Mouse (Mus musculus) bone marrow macrophage, adult 2 months (primary cell): ENCODE results near the gene Ppia. TPM values are rescaled to one million over a fixed set of nuclear protein-coding genes. Genes with fewer than 3 reads are reported as not detected.

Experiments
- H3K27ac ChIP-seq: 2 replicates; pipeline ENCODE4 v1.5.1; 2012; ENCODE audit warnings: low read depth, low read length; ENCODE audit not compliant: insufficient read depth
- H3K4me1 ChIP-seq: 2 replicates; pipeline ENCODE4 v1.6.1; 2012; ENCODE audit warnings: low read length; ENCODE audit not compliant: control insufficient read depth, insufficient read depth
- H3K4me3 ChIP-seq: 2 replicates; pipeline ENCODE4 v1.5.1; 2012; ENCODE audit warnings: mild to moderate bottlenecking, low read length, moderate library complexity; ENCODE audit not compliant: insufficient read depth
- CTCF ChIP-seq: IDR thresholded peaks from 2 replicates; pipeline ENCODE4 v1.5.1; 2012; ENCODE audit warnings: low read depth, mild to moderate bottlenecking, low read length, moderate library complexity
- POLR2A ChIP-seq: IDR thresholded peaks from 2 replicates; pipeline ENCODE4 v1.6.1; 2012; ENCODE audit warnings: mild to moderate bottlenecking, low read depth, low read length, borderline replicate concordance
- polyA plus RNA-seq: library from polyadenylated mRNA; stranded (reverse); fragments of >200 nt; gene quantifications from 2 replicates; pipeline ENCODE4 v1.2.4, GENCODE M21; 2012; ENCODE audit not compliant: missing spikeins, insufficient read depth, insufficient read length

Ppia gene
- polyA plus RNA-seq, 1 experiment = 1,533 TPM

DNA sequence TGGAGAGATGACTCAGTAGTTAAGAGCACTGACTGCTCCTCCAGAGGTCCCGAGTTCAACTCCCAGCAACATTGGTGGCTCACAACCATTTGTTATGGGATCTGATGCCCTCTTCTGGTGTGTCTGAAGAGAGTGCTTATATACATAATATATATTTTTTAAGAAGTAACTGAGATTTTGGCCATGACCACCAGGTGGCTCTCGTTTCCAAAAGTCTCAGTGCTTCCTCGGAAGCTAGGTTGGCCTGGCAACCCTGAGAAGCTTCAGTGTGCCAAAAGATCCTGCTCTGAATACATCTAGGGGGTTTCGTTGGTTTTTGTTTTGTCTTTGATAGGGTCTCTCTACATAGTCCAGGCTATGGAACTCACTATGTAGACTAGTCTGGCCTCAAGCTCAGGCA is 49.9 kb downstream of the Ppia start:
- TF ChIP-seq POLR2A (no peak), CTCF (peak; percentile 84)
- peaks cover 42% of the 10 kb centered on the region for H3K4me1 ChIP-seq
- H3K27ac ChIP-seq = no peak overlapping the region
- H3K4me3 ChIP-seq = no peak overlapping the region

- TF ChIP-seq POLR2A (no peak), CTCF (no peak)
- Histone ChIP-seq H3K4me3 (no peak overlapping the region), H3K4me1 (peaks cover 49% of the 10 kb centered on the region), H3K27ac (peak overlapping the region; percentile 32; the same call in 1 of the 2 replicates)
These were observed 53.3 kb downstream of the Ppia start for GRCm38 (mm10) chr11:6468541-6468940.

Other genes starting within 250 kb of the Ppia start
- not detected in 2 replicates for gene A730071L15Rik, start 215.4 kb upstream of the Ppia start, polyA plus RNA-seq
- gene Nudcd3, start 215.0 kb upstream of the Ppia start, polyA plus RNA-seq = 30.6 and 35.0 TPM in 2 replicates
- gene Npc1l1, start 185.3 kb upstream of the Ppia start, polyA plus RNA-seq = not detected in 2 replicates
- 16.2 and 19.2 TPM in 2 replicates for gene Ddx56, start 147.7 kb upstream of the Ppia start, polyA plus RNA-seq
- 52.9 and 55.0 TPM in 2 replicates for gene Tmed4, start 140.6 kb upstream of the Ppia start, polyA plus RNA-seq
- gene Ogdh, start 123.8 kb upstream of the Ppia start, polyA plus RNA-seq = 52.8 and 57.1 TPM in 2 replicates
- 89.7 and 107 TPM in 2 replicates for gene Zmiz2, start 26.4 kb upstream of the Ppia start, polyA plus RNA-seq
- 146 and 172 TPM in 2 replicates for gene H2afv, start 29.0 kb downstream of the Ppia start, polyA plus RNA-seq
- 37.3 and 37.7 TPM in 2 replicates for gene Purb, start 60.5 kb downstream of the Ppia start, polyA plus RNA-seq
- gene Myo1g, start 105.5 kb downstream of the Ppia start, polyA plus RNA-seq = 96.5 and 106 TPM in 2 replicates
- 70.8 and 88.9 TPM in 2 replicates for gene Ccm2, start 131.4 kb downstream of the Ppia start, polyA plus RNA-seq
- not detected in 2 replicates for gene Nacad, start 190.6 kb downstream of the Ppia start, polyA plus RNA-seq
- 15.5 and 24.1 TPM in 2 replicates for gene Tbrg4, start 210.6 kb downstream of the Ppia start, polyA plus RNA-seq
- not detected in 2 replicates for gene Wap, start 223.2 kb downstream of the Ppia start, polyA plus RNA-seq
- not detected in 2 replicates for gene Ramp3, start 243.1 kb downstream of the Ppia start, polyA plus RNA-seq